Mouse (Mus musculus) ES-E14 (cell line): ENCODE measurements around the gene Ccdc66.

Experiments used
- HCFC1 ChIP-seq: IDR thresholded peaks from 2 replicates; pipeline ENCODE4 v1.6.1; 2012; ENCODE audit warnings: low read length, inconsistent platforms, borderline replicate concordance; ENCODE audit not compliant: insufficient read depth
- MAFK ChIP-seq: IDR thresholded peaks from 2 replicates; pipeline ENCODE4 v1.6.1; 2014; ENCODE audit warnings: mild to moderate bottlenecking, low read depth, low read length, inconsistent platforms; ENCODE audit not compliant: insufficient read depth
- ZC3H11A ChIP-seq: IDR thresholded peaks from 2 replicates; pipeline ENCODE4 v1.6.1; 2012; ENCODE audit warnings: low read depth, mild to moderate bottlenecking, inconsistent platforms, low read length, borderline replicate concordance
- ZNF384 ChIP-seq: IDR thresholded peaks from 2 replicates; pipeline ENCODE4 v1.6.1; 2012; ENCODE audit warnings: low read depth, low read length, inconsistent platforms

- TF ChIP-seq ZC3H11A (0 out of 2 replicates have a peak, but pooled peaks have one; percentile 16), HCFC1 (no peak), MAFK (no peak), ZNF384 (no peak)
These were observed 67.3 kb downstream of the Ccdc66 start for GRCm38 (mm10) chr14:27440921-27441320.
